Mouse (Mus musculus) stomach, embryonic 16.5 days (tissue): ENCODE measurements around the gene Thoc5. TPM values are rescaled to one million over a fixed set of nuclear protein-coding genes. Genes with fewer than 3 reads are reported as not detected.
A peak's percentile ranks its signal among the peaks of the same experiment; 100 is the strongest.

Source experiments
- ATAC-seq: fragments of 200-750 bp; cut with Nextera tagmentation; 2 replicates; pipeline ENCODE4 v1.8.0; 2017; ENCODE audit warnings: moderate number of reproducible peaks, moderate TSS enrichment; ENCODE audit not compliant: insufficient read depth, low FRiP score
- H3K27ac ChIP-seq: fragments of 300-500 bp; sonication (generic); 2 replicates; pipeline ENCODE4 v1.5.1; 2014; ENCODE audit warnings: low read length
- H3K27me3 ChIP-seq: fragments of 300-500 bp; sonication (generic); 2 replicates; pipeline ENCODE4 v1.6.1; 2014; ENCODE audit warnings: low read length, control low read depth, mixed read lengths; ENCODE audit not compliant: control insufficient read depth, insufficient read depth
- H3K36me3 ChIP-seq: fragments of 300-500 bp; sonication (generic); 2 replicates; pipeline ENCODE4 v1.6.1; 2014; ENCODE audit warnings: low read length; ENCODE audit not compliant: control insufficient read depth, insufficient read depth
- H3K4me1 ChIP-seq: fragments of 300-500 bp; sonication (generic); 2 replicates; pipeline ENCODE4 v1.6.1; 2014; ENCODE audit warnings: low read length, control low read depth, mixed read lengths; ENCODE audit not compliant: control insufficient read depth, insufficient read depth
- H3K4me2 ChIP-seq: fragments of 300-500 bp; sonication (generic); 2 replicates; pipeline ENCODE4 v1.6.1; 2014; ENCODE audit warnings: low read depth, low read length, mixed read lengths
- H3K4me3 ChIP-seq: fragments of 300-500 bp; sonication (generic); replicated peaks from 2 replicates; pipeline ENCODE4 v1.5.1; 2014; ENCODE audit warnings: mild to moderate bottlenecking, low read length
- H3K9ac ChIP-seq: fragments of 300-500 bp; sonication (generic); 2 replicates; pipeline ENCODE4 v1.6.1; 2014; ENCODE audit warnings: low read length
- H3K9me3 ChIP-seq: fragments of 300-500 bp; sonication (generic); replicated peaks from 2 replicates; pipeline ENCODE4 v1.6.1; 2016; ENCODE audit warnings: low read length, control low read depth; ENCODE audit not compliant: control insufficient read depth
- WGBS: fragments of 180-500 bp; shearing (Covaris S2); extraction: QIAGEN DNeasy Blood & Tissue Kit; methylation state at CpG from one replicate; pipeline ENCODE4 v1.1.7; 2014; 5-methylcytosine and 5-hydroxymethylcytosine counted together
- polyA plus RNA-seq: library from polyadenylated mRNA; unstranded; fragments of >200 nt; fragmentation: Nextera tagmentation; extraction: Ambion mirVana; gene quantifications from 2 replicates; pipeline ENCODE4 v1.2.1, GENCODE M21; 2015

The Thoc5 gene
- polyA plus RNA-seq, 1 experiment from 2014 or later: 29.8 TPM

DNA sequence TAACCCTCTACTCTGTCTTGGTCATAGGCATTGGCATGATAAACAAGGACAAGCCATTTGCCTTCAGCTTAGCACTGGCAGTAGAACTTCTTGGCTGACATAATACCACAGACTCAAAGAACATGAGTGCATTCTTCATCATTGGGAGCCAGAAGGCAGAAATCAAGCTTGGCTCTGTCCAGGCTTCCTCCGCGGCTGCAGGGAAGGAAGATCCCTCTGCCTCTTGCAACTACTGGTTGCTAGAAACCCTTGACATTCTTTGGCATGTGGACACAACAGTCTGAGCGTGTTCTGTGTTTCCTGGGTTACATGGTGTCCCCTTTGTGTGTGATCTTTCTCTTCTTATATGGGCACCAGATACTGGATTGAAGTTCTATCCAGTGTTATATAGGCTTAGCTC lies 8.1 kb upstream of the Thoc5 start:
- 90% methylated on average over 3 of the region's 3 CpGs for WGBS
- H3K4me1 ChIP-seq: peaks cover 6% of the 10 kb centered on the region
- H3K27me3 ChIP-seq: no peaks in the 10 kb centered on the region
- no peak overlapping the region for H3K4me2 ChIP-seq
- no peaks in the 10 kb centered on the region for H3K36me3 ChIP-seq
- H3K4me3 ChIP-seq: no peak overlapping the region
- ATAC-seq: no peak
- H3K9ac ChIP-seq: no peak overlapping the region
- no peak overlapping the region for H3K27ac ChIP-seq
- H3K9me3 ChIP-seq: no peaks in the 10 kb centered on the region

DNA sequence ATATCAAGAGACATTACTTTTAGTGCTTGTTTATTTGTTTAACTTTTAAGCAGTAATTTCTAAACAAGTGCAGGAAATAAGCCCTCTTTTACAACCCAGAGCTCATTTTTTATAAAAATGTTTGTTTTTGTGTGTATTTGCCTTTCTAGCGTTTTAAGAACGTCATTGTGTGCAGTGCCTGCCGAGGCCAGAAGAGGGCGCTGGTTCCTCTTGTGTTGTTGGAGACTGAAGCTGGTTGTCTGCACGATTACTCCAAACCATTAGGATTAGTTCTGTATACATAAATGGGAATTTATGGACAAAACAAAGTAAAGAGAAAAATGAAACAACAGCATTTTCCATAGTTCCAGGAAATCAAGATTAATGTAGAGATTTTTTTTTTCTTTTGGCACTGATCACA lies 5.3 kb downstream of the Thoc5 start:
- H3K9me3 ChIP-seq: no peaks in the 10 kb centered on the region
- no peak overlapping the region for H3K27ac ChIP-seq
- H3K4me1 ChIP-seq: peaks cover 5% of the 10 kb centered on the region
- peaks cover 10% of the 10 kb centered on the region; the same call in 1 of the 2 replicates for H3K36me3 ChIP-seq
- no peak for ATAC-seq
- no peaks in the 10 kb centered on the region for H3K27me3 ChIP-seq
- H3K4me3 ChIP-seq: no peak overlapping the region
- WGBS: 66% methylated on average over 5 of the region's 5 CpGs
- H3K9ac ChIP-seq: no peak overlapping the region
- no peak overlapping the region for H3K4me2 ChIP-seq

DNA sequence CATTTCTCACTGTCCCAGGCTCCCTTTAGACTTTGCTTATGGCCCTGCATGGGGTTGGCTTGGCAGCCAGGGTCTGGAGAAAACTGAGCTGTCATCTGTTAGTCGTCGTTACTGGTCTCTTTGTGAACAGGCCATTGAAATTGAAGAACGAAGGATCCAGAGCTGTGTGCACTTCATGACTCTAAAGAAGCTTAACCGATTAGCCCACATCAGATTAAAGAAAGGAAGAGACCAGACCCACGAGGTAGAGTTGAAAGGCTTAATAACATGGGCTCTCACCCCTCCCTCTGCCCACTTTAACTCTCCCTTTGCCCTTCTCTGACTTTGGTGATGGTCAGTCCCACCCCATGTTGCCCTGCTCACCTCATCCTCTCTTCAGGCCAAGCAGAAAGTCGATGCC lies 6.8 kb downstream of the Thoc5 start:
- H3K4me2 ChIP-seq: no peak overlapping the region
- H3K4me3 ChIP-seq: no peak overlapping the region
- H3K27ac ChIP-seq: no peak overlapping the region
- no peaks in the 10 kb centered on the region for H3K4me1 ChIP-seq
- no peak for ATAC-seq
- no peaks in the 10 kb centered on the region for H3K27me3 ChIP-seq
- peaks cover 10% of the 10 kb centered on the region; the same call in 1 of the 2 replicates for H3K36me3 ChIP-seq
- H3K9ac ChIP-seq: no peak overlapping the region
- no peaks in the 10 kb centered on the region for H3K9me3 ChIP-seq
- 88% methylated on average over 6 of the region's 6 CpGs for WGBS

DNA sequence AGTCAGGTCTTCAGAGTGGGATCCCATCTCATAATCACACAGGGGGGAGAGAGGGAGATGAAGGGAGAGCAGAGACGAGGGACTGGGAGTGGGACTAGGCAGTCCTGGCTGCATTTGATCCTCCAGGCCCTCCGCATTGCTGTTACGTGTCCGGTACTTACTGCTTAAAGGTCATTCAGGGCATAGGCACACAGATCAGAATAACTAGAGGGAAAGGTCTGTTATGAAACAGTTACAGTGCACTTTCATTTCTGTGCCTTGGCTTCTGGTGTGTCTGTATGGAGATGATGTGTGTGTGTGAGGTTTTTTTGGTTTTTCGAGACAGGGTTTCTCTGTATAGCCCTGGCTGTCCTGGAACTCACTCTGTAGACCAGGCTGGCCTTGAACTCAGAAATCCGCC lies 11.1 kb downstream of the Thoc5 start:
- Histone ChIP-seq H3K4me2 (no peak overlapping the region), H3K27me3 (no peaks in the 10 kb centered on the region), H3K4me1 (no peaks in the 10 kb centered on the region), H3K4me3 (no peak overlapping the region), H3K36me3 (peaks cover 7% of the 10 kb centered on the region; the same call in 1 of the 2 replicates), H3K9me3 (no peaks in the 10 kb centered on the region), H3K9ac (no peak overlapping the region), H3K27ac (no peak overlapping the region)
- WGBS: 93% methylated on average over 6 of the region's 6 CpGs
- no peak for ATAC-seq

DNA sequence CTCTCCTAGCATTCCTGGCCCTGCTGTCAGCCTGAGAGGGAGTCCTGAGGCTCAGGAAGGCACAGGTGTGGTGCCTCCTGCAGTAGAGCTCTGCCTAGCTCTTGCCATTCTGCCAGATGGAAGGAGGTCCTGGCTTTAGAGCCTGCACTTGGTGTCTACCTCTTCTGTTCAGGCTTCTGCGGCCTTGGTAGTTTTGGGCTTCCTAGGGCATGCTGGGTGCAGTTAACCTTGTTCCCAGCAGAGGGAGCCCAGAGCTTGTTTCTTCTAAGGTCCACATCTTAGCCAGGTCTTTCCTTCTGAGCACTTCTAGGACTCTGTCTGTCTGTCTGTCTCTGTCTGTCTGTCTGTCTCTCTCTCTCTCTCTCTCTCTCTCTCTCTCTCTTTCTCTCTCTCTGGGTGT lies 20.9 kb downstream of the Thoc5 start:
- WGBS: 19% methylated on average over 1 of the region's 1 CpGs
- no peaks in the 10 kb centered on the region for H3K9me3 ChIP-seq
- ATAC-seq: no peak
- no peak overlapping the region for H3K27ac ChIP-seq
- H3K27me3 ChIP-seq: no peaks in the 10 kb centered on the region
- H3K9ac ChIP-seq: no peak overlapping the region
- H3K4me3 ChIP-seq: no peak overlapping the region
- H3K36me3 ChIP-seq: peaks cover 13% of the 10 kb centered on the region
- no peak overlapping the region for H3K4me2 ChIP-seq
- no peaks in the 10 kb centered on the region for H3K4me1 ChIP-seq

DNA sequence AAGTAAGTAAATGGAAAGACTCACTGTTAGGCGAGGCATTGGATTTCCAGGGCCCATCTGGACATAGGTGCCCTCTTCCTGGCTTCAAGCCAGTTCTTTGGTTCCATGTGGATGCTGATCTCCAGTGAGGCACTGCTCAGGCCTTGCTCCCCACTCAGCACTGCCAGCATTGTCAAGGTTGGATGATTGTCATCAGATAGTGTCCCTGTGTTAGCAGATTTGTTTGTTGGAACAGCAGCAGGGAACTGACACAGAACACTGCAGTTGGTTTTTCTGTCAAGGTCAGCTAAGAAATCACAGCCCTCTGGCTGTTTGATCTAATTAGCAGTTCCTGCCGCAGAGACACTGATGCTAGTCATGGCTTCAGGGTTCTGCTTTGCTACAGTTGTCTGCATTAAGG lies 26.2 kb downstream of the Thoc5 start:
- no peaks in the 10 kb centered on the region for H3K9me3 ChIP-seq
- 82% methylated on average over 2 of the region's 2 CpGs for WGBS
- no peak overlapping the region for H3K4me2 ChIP-seq
- no peak overlapping the region for H3K4me3 ChIP-seq
- no peak overlapping the region for H3K9ac ChIP-seq
- ATAC-seq: no peak
- no peaks in the 10 kb centered on the region for H3K27me3 ChIP-seq
- no peak overlapping the region for H3K27ac ChIP-seq
- no peaks in the 10 kb centered on the region for H3K4me1 ChIP-seq
- H3K36me3 ChIP-seq: peaks cover 16% of the 10 kb centered on the region

DNA sequence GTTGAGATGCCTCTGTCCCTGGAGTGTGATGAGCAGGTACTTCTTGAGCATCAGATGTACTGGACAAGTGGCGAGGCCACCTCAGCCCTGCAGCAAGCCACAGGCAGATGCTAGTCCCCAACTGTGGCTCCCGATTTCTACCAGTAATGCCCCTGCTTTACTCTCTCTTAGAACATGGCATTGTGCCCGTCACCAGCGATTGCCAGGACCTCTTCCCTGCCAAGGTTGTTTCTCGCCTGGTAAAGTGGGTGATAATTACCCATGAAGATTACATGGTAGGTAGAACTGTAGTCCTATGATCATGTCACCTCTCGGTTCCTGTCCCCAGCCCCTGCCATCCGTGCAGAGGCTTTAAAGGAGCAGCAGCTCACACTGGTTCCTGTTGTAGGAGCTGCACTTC lies 26.6 kb downstream of the Thoc5 start:
- Histone ChIP-seq H3K4me3 (no peak overlapping the region), H3K27me3 (no peaks in the 10 kb centered on the region), H3K4me1 (no peaks in the 10 kb centered on the region), H3K36me3 (peaks cover 16% of the 10 kb centered on the region), H3K9me3 (no peaks in the 10 kb centered on the region), H3K4me2 (no peak overlapping the region), H3K9ac (no peak overlapping the region), H3K27ac (no peak overlapping the region)
- no peak for ATAC-seq
- WGBS: 86% methylated on average over 7 of the region's 7 CpGs

DNA sequence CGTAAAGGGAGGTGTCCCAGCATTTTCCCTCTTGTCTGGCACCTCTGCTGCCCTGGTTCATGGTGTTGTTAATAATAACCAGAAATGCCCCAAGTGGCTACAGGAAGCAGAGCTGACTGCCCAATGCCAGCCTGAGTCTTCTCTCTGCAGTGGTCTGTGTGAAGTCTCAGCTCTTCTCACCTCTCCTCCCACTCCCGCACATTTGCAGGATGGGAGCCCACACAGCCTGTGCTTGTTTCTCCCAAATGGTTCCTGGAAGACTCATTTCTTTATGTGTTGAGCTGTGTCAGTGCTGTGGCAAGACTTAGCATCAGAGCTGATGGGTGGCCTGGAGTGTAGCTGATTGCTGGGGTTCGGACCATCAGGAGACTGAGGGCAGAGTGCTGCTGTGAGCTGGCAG lies 32.1 kb downstream of the Thoc5 start:
- H3K27me3 ChIP-seq: no peaks in the 10 kb centered on the region
- 82% methylated on average over 3 of the region's 3 CpGs for WGBS
- H3K4me2 ChIP-seq: no peak overlapping the region
- H3K27ac ChIP-seq: no peak overlapping the region
- no peaks in the 10 kb centered on the region for H3K9me3 ChIP-seq
- H3K36me3 ChIP-seq: 0 out of 2 replicates have a peak, but pooled peaks cover 8% of the 10 kb centered on the region
- H3K9ac ChIP-seq: no peak overlapping the region
- ATAC-seq: no peak
- no peak overlapping the region for H3K4me3 ChIP-seq
- peaks cover 11% of the 10 kb centered on the region; the same call in 1 of the 2 replicates for H3K4me1 ChIP-seq

DNA sequence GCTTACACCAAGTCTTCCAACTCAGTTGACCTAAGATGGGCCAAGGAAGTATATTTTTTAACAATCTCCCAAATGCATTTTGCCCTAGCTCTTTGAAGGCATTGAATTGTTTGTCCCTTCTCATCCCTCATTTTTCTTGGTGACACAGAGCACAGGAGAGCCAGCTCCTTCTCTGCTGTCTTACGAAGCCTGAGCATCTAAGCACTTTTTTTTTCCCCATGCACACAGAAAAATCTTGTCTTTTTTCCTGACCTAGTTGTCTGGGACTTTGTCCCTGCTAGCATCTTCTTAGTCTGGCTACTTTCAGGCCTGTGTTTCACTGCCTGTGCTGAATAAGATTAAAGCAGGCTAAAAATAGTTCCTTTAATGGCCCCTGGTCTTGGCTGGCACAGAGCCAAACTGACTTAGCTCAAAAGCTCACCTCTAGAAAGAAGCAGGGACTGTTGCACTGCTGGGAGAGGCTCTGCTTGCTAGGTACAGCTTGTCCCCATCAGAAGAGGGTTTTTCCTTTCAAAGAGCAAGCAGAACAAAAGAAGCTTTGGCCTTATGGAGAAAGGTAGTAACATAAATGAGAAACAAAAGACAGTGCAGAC lies 36.0 kb downstream of the Thoc5 start:
- 49% methylated on average over 1 of the region's 1 CpGs for WGBS
- Histone ChIP-seq H3K4me2 (no peak overlapping the region), H3K27ac (peak overlapping the region; percentile 7; the same call in 1 of the 2 replicates), H3K36me3 (no peaks in the 10 kb centered on the region), H3K27me3 (no peaks in the 10 kb centered on the region), H3K4me1 (peaks cover 11% of the 10 kb centered on the region; the same call in 1 of the 2 replicates), H3K9ac (no peak overlapping the region), H3K9me3 (no peaks in the 10 kb centered on the region), H3K4me3 (no peak overlapping the region)
- peak; percentile 58; the same call in 1 of the 2 replicates for ATAC-seq
